Mouse (Mus musculus) forebrain, embryonic 16.5 days (tissue): ENCODE results near the gene Olfr429. TPM values are rescaled to one million over a fixed set of nuclear protein-coding genes. Genes with fewer than 3 reads are reported as not detected.

Source experiments
- ATAC-seq: fragments of 200-750 bp; cut with Nextera tagmentation; 2 replicates; pipeline ENCODE4 v1.8.0; 2017; ENCODE audit warnings: mild to moderate bottlenecking, moderate library complexity
- H3K27ac ChIP-seq: fragments of 300-500 bp; sonication (generic); 2 replicates; pipeline ENCODE4 v1.5.1; 2014; ENCODE audit warnings: low read length, control low read depth
- H3K27me3 ChIP-seq: fragments of 300-500 bp; sonication (generic); replicated peaks from 2 replicates; pipeline ENCODE4 v1.6.1; 2014; ENCODE audit warnings: low read length; ENCODE audit not compliant: control insufficient read depth, insufficient read depth
- H3K36me3 ChIP-seq: fragments of 300-500 bp; sonication (generic); 2 replicates; pipeline ENCODE4 v1.6.1; 2014; ENCODE audit not compliant: control insufficient read depth, insufficient read depth
- H3K4me1 ChIP-seq: fragments of 300-500 bp; sonication (generic); replicated peaks from 2 replicates; pipeline ENCODE4 v1.6.1; 2014; ENCODE audit warnings: low read length; ENCODE audit not compliant: control insufficient read depth, insufficient read depth
- H3K4me2 ChIP-seq: fragments of 300-500 bp; sonication (generic); 2 replicates; pipeline ENCODE4 v1.6.1; 2014; ENCODE audit warnings: mild to moderate bottlenecking, low read length, control low read depth
- H3K4me3 ChIP-seq: fragments of 300-500 bp; sonication (generic); replicated peaks from 2 replicates; pipeline ENCODE4 v1.5.1; 2014; ENCODE audit warnings: mild to moderate bottlenecking, low read length, control low read depth
- H3K9ac ChIP-seq: fragments of 300-500 bp; sonication (generic); replicated peaks from 2 replicates; pipeline ENCODE4 v1.6.1; 2014; ENCODE audit warnings: low read depth, low read length, control low read depth
- H3K9me3 ChIP-seq: fragments of 300-500 bp; sonication (generic); 2 replicates; pipeline ENCODE4 v1.6.1; 2016; ENCODE audit warnings: low read length; ENCODE audit not compliant: control insufficient read depth
- WGBS: fragments of 180-500 bp; shearing (Covaris S2); extraction: QIAGEN DNeasy Blood & Tissue Kit; methylation state at CpG from one replicate; pipeline ENCODE4 v1.1.7; 2014; 5-methylcytosine and 5-hydroxymethylcytosine counted together
- polyA plus RNA-seq: library from polyadenylated mRNA; unstranded; fragments of >200 nt; fragmentation: Nextera tagmentation; extraction: Ambion mirVana; gene quantifications from 2 replicates; pipeline ENCODE4 v1.2.1, GENCODE M21; 2015

Gene Olfr429
- polyA plus RNA-seq, 1 experiment from 2014 or later = not detected

DNA sequence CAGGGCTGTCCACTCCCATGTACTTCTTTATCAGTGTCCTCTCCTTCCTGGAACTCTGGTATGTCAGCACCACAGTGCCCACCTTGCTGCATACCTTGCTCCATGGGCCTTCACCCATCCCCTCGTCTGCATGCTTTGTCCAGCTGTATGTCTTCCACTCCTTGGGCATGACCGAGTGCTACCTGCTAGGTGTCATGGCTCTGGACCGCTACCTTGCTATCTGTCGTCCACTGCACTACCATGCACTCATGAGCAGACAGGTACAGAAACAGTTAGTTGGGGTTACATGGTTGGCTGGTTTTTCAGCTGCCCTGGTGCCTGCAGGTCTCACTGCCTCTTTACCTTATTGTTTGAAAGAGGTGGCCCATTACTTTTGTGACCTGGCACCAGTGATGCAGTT is 33.6 kb upstream of the Olfr429 start:
- no peak for ATAC-seq
- Histone ChIP-seq H3K27ac (no peak overlapping the region), H3K36me3 (no peaks in the 10 kb centered on the region), H3K4me3 (no peak overlapping the region), H3K9me3 (no peaks in the 10 kb centered on the region), H3K4me1 (no peaks in the 10 kb centered on the region), H3K27me3 (no peaks in the 10 kb centered on the region), H3K9ac (no peak overlapping the region), H3K4me2 (no peak overlapping the region)
- 92% methylated on average over 4 of the region's 4 CpGs for WGBS

DNA sequence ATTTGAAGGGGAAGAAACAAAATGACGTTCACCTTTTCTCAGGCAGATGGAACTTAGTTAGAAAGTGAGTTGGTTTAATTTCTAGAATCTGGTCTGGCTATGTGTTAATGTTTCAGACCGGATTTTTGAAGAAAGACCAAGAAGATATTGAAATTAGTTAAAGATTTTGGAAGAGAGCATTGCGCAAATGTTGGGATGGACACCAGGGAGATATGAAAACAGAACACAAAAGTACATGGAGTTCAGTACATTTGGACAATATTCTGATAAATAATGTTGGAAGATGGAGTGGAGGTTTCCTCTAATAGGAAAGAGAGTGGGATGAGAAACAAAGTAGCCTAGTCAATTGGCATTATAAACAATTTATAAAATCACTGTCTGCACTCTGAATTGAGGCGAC is 32.6 kb upstream of the Olfr429 start:
- Histone ChIP-seq H3K9me3 (no peaks in the 10 kb centered on the region), H3K27me3 (no peaks in the 10 kb centered on the region), H3K4me2 (no peak overlapping the region), H3K4me3 (no peak overlapping the region), H3K9ac (no peak overlapping the region), H3K4me1 (no peaks in the 10 kb centered on the region), H3K36me3 (no peaks in the 10 kb centered on the region), H3K27ac (no peak overlapping the region)
- no peak for ATAC-seq
- 91% methylated on average over 4 of the region's 4 CpGs for WGBS

GRCm38 (mm10) chr1:174051931-174052536 is 32.1 kb upstream of the Olfr429 start:
- H3K9me3 ChIP-seq = no peaks in the 10 kb centered on the region
- H3K9ac ChIP-seq = no peak overlapping the region
- no peak overlapping the region for H3K4me2 ChIP-seq
- H3K27ac ChIP-seq = no peak overlapping the region
- no peaks in the 10 kb centered on the region for H3K4me1 ChIP-seq
- 83% methylated on average over 5 of the region's 5 CpGs for WGBS
- H3K36me3 ChIP-seq = no peaks in the 10 kb centered on the region
- H3K27me3 ChIP-seq = no peaks in the 10 kb centered on the region
- H3K4me3 ChIP-seq = no peak overlapping the region
- ATAC-seq = no peak

DNA sequence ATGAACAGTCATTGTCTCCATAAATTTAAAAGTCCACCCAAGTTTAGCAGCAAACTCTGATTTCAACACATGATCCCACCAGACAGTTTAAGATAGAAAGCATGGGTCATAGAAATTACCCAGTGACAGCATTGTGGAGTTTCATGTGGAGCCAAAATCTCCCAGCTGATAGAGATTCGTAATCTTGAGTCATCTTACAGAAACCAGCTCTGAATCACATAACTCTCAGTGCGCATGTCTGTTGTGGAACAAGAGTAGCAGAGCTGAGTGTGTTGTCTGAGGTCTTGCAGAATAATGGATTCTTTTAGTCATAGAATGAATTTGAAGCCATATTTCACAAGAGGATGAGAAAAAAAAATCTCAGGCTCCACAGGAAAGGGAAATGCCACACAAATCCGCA is 31.1 kb upstream of the Olfr429 start:
- Histone ChIP-seq H3K27me3 (no peaks in the 10 kb centered on the region), H3K4me2 (no peak overlapping the region), H3K4me1 (no peaks in the 10 kb centered on the region), H3K27ac (no peak overlapping the region), H3K4me3 (no peak overlapping the region), H3K36me3 (no peaks in the 10 kb centered on the region), H3K9ac (no peak overlapping the region), H3K9me3 (no peaks in the 10 kb centered on the region)
- 89% methylated on average over 3 of the region's 3 CpGs for WGBS
- no peak for ATAC-seq

GRCm38 (mm10) chr1:174055248-174055647 is 28.9 kb upstream of the Olfr429 start:
- no peak overlapping the region for H3K4me2 ChIP-seq

DNA sequence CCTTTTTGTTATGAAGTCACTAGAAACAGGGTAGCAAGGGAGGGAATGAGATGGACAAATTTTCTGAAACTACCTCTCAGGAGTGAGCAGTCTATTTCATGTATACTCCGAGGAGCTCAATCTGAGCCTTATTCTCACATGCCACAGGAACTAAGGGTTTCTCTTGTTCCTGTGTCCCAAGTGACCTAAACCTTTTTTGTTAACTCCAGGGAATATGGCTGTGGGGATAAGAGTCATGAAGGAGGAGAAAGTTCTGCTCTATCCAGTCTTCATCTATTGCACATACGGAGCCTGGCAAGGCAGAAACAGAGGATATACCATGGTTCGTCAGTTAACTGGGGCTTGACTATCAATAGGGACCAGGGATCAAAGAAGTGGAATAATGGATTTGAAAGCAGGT is 17.8 kb upstream of the Olfr429 start, which contains the start of gene Olfr430:
Gene Olfr430, plus strand, starts transcription at position 301 of the 400 bp plus-strand sequence.
- ATAC-seq = no peak
- Histone ChIP-seq H3K4me1 (no peaks in the 10 kb centered on the region), H3K27me3 (no peaks in the 10 kb centered on the region), H3K9me3 (no peaks in the 10 kb centered on the region), H3K36me3 (no peaks in the 10 kb centered on the region), H3K4me3 (no peak within 1 kb of the TSS), H3K4me2 (no peak within 1 kb of the TSS), H3K27ac (no peak within 1 kb of the TSS), H3K9ac (no peak within 1 kb of the TSS)
- WGBS = 86% methylated on average over 3 of the region's 3 CpGs

More at GRCm38 (mm10) chr1:174055248-174055647, 28.9 kb upstream of the Olfr429 start:
- Histone ChIP-seq H3K4me3 (no peak overlapping the region), H3K36me3 (no peaks in the 10 kb centered on the region), H3K9me3 (no peaks in the 10 kb centered on the region; the same call in 1 of the 2 replicates), H3K27me3 (no peaks in the 10 kb centered on the region), H3K4me1 (no peaks in the 10 kb centered on the region), H3K9ac (no peak overlapping the region), H3K27ac (no peak overlapping the region)
- ATAC-seq = no peak
- 82% methylated on average over 2 of the region's 2 CpGs for WGBS

- Histone ChIP-seq H3K36me3 (no peaks in the 10 kb centered on the region), H3K4me3 (no peak within 1 kb of the TSS), H3K4me2 (no peak within 1 kb of the TSS), H3K27me3 (no peaks in the 10 kb centered on the region), H3K4me1 (no peaks in the 10 kb centered on the region), H3K9ac (no peak within 1 kb of the TSS), H3K27ac (no peak within 1 kb of the TSS), H3K9me3 (no peaks in the 10 kb centered on the region)
- 86% methylated on average over 1 of the region's 1 CpGs for WGBS
- ATAC-seq = no peak
Observed at GRCm38 (mm10) chr1:174096591-174096990, 12.5 kb downstream of the Olfr429 start, which contains the start of gene Olfr427. Gene Olfr427 (plus strand): TSS chr1:174096891.

DNA sequence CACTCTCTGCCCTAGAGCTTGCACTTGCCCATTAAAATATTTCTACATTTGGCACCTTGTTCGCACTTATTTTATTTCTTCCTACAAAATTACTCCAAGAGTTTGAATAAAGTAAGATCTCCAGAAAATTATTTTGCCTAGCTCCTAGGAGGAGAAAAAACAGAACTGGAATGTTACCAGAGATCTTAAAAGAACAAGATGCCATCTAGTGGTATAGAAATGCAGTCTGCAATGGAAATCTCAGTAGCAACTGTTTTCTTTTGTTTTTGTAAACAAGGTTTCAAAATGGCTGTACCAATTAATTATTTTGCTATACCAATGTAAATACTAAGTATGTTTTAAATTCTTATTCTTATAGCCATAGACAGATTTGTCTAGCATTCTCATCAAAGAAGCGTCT is 19.6 kb downstream of the Olfr429 start:
- WGBS = 61% methylated on average over 2 of the region's 2 CpGs
- Histone ChIP-seq H3K4me1 (no peaks in the 10 kb centered on the region), H3K9ac (no peak overlapping the region), H3K27me3 (no peaks in the 10 kb centered on the region), H3K36me3 (no peaks in the 10 kb centered on the region), H3K9me3 (no peaks in the 10 kb centered on the region), H3K4me2 (no peak overlapping the region), H3K4me3 (no peak overlapping the region), H3K27ac (no peak overlapping the region)
- ATAC-seq = no peak

DNA sequence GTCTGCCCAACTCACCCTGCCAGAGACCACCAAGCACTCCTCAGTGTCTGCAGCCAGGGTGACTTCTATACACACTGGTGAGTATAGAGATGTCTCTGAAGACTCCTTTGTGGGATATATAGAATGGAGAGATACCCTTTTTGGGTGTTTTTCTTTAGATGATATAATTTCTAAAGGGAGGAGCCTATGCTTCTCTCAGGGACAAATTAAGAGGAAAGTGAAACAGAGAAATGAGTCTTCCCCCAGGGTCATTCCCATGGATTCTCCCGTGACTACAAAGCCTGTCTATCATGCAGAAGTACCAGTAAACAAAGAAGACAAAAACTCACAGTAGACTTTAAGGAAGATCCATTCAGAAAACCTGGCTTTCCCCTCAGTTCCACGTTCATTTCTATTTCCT is 36.9 kb downstream of the Olfr429 start, which contains the start of gene Olfr231:
Gene Olfr231, minus strand, starts transcription at position 101 of the 400 bp plus-strand sequence.
- WGBS = 53% methylated on average over 2 of the region's 2 CpGs
- H3K27ac ChIP-seq = no peak within 1 kb of the TSS
- H3K9ac ChIP-seq = no peak within 1 kb of the TSS
- no peak within 1 kb of the TSS for H3K4me2 ChIP-seq
- H3K4me1 ChIP-seq = no peaks in the 10 kb centered on the region
- H3K4me3 ChIP-seq = no peak within 1 kb of the TSS
- no peaks in the 10 kb centered on the region for H3K27me3 ChIP-seq
- ATAC-seq = no peak
- H3K36me3 ChIP-seq = no peaks in the 10 kb centered on the region
- no peaks in the 10 kb centered on the region for H3K9me3 ChIP-seq

DNA sequence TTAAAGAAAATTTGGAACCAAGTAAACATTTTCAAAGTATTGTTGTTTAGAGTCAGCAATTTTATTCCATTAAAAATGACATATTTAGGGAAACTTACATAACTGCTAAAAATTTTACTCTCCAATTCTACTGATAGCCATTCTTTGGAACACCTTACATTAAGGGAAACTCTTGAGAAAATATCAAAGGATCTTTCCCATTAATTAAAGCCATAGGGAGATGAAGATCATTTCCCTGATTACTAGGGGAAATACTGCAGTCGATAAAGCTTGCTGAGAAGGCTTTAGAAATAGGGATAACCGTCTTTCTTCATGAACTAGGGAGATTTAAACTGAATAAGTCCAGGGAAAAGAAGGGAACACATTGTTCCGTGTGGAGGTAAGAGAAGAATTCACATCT is 47.1 kb downstream of the Olfr429 start, which contains the start of gene Olfr424:
Gene Olfr424, plus strand, starts transcription at position 301 of the 400 bp plus-strand sequence.
- Histone ChIP-seq H3K4me2 (no peak within 1 kb of the TSS), H3K9ac (no peak within 1 kb of the TSS), H3K36me3 (no peaks in the 10 kb centered on the region), H3K9me3 (no peaks in the 10 kb centered on the region), H3K27ac (no peak within 1 kb of the TSS), H3K27me3 (no peaks in the 10 kb centered on the region), H3K4me3 (no peak within 1 kb of the TSS), H3K4me1 (no peaks in the 10 kb centered on the region)
- ATAC-seq = no peak
- WGBS = 68% methylated on average over 3 of the region's 3 CpGs
